Mouse (Mus musculus) c-Kit-positive CD71-positive TER-119-negative erythroid progenitor cells, embryonic 14.5 days (primary cell): Measurements from ENCODE around the gene Gm8082.
"Not testable (repeated sequence)": the region's sequence is repeated elsewhere in the genome, so short reads cannot be mapped to it uniquely, and the experiment has no call there.

ENCODE experiments used
- DNase-seq: peaks from one replicate; pipeline ENCODE4 v3.0.0-alpha.2; 2013; ENCODE audit warnings: low read depth

Gene Gm8082

DNA sequence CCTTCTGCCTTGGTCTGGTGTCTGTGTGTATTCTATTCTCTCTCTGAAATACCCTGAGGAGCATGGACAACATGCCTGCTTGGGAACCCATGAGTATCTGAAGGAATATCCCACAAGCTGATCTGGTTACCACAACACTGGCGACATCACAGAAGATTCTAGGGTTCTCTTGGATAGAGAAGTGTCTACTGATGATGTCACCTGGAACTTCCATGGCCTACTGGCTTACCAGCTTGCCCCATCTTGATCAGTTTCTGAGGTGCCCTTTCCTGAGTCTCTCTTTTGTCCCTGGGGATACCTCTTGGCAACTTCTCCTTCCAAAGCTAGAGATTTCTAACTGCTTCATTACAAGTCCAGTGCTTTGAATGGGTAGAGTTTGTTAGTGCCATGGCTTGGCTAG lies at the start of gene Gm8082:
Gene Gm8082, minus strand, starts transcription at position 101 of the 400 bp plus-strand sequence.
- DNase-seq: not testable (repeated sequence)

DNA sequence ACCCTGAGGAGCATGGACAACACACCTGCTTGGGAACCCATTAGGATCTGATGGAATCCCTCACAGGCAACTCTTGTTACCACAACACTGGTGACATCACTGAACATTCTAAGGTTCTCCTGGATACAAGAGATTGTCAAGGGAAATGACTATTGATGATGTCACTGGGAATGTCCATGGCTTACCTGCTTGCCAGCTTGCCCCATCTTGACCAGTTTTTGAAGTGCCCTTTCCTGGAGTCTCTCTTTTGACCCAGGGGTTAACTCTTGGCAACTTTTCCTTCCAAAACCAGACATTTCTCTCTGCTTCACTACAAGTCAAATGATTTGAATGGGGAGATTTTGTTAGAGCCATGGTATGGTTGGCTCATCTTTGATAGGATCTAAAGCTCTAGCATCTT lies 22.1 kb upstream of the Gm8082 start, which contains the start of gene Gm10376:
Gene Gm10376, minus strand, starts transcription at position 101 of the 400 bp plus-strand sequence.
- not testable (repeated sequence) for DNase-seq
